Mouse (Mus musculus): ENCODE data around the gene Pak1. TPM values are rescaled to one million over a fixed set of nuclear protein-coding genes. Genes with fewer than 3 reads are reported as not detected.

The Pak1 gene
- 5.1 and 5.5 TPM in 2 replicates for polyA plus RNA-seq (2012; rRNA removed)

DNA sequence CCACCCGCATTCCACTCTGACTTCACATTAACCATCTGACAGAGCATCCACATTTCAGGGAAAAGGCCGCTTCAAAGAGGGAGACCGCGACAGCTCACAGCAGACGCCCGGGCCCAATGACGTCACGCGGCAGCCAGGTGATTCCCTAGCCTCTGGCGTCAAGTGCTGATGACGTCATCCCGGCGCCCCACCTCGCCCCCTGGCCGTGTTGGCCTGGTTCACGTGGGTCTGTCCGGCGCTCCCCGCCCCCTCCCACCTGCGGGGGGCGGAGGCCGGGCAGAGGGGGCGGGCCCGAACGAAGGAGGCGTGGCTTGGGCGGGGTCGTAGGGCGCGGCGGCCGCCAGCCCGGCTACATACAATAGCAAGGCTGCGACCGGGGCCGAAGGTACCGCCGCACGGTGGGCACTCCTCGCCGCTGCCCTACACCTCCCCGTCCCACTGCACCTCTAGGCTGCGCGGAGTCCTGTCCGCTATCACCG, at the start of gene Pak1:
Gene Pak1, plus strand, starts transcription at position 352 of the 479 bp plus-strand sequence.

DNA sequence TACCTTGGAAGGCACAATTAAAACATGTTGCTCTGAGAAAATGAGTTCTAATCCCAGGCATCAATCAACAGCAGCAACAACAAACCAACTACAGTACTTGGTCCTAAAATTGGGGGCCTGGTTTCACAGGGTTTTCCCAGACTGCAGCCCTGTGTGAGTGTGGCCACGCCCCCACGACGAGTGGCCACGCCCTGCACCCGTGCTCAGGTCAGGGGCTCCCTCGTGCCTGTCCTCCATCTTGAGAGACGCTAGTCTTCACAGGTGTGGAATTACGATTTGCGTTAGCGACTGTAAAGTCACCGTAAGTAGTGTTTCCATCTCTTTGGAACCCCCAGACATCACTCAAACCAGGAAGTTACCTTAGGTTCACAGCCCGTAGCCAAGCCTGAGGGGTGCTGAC, 131.4 kb downstream of the Pak1 start, which contains the start of gene Gdpd4:
Gene Gdpd4, plus strand, starts transcription at position 214 of the 400 bp plus-strand sequence.

Other genes with a start within 250 kb of the Pak1 start
- 10.7 and 11.4 TPM in 2 replicates for gene Aamdc, start 209.0 kb upstream of the Pak1 start, polyA plus RNA-seq (2012; rRNA removed)
- gene Rsf1, start 208.7 kb upstream of the Pak1 start, polyA plus RNA-seq (2012; rRNA removed): 3.4 and 3.7 TPM in 2 replicates
- gene Clns1a, start 91.9 kb upstream of the Pak1 start, polyA plus RNA-seq (2012; rRNA removed): 38.8 and 40.4 TPM in 2 replicates
- gene Aqp11, start 50.3 kb upstream of the Pak1 start, polyA plus RNA-seq (2012; rRNA removed): 6.8 and 7.0 TPM in 2 replicates
- gene Gdpd4, start 131.4 kb downstream of the Pak1 start, polyA plus RNA-seq (2012; rRNA removed): not detected in 2 replicates